Mouse (Mus musculus) myocyte (in vitro differentiated cells): ENCODE measurements at regions not wholly inside any gene's neighbourhood (a gene's known extent, or its start where the extent isn't known, plus 50 kb on each side); places are given as distances from the start of the nearest gene placed in this dataset.

Experiments
- E2F4 ChIP-seq: IDR thresholded peaks from one replicate; pipeline ENCODE4 v1.6.1; 2011; ENCODE audit warnings: mild to moderate bottlenecking, control low read depth, moderate library complexity; ENCODE audit not compliant: insufficient read depth
- MAX ChIP-seq: IDR thresholded peaks from one replicate; pipeline ENCODE4 v1.6.1; 2011; ENCODE audit warnings: low read depth, mild to moderate bottlenecking, control low read depth
- TCF12 ChIP-seq: IDR thresholded peaks from one replicate; pipeline ENCODE4 v1.6.1; 2011; ENCODE audit warnings: mild to moderate bottlenecking, control low read depth; ENCODE audit not compliant: poor library complexity, insufficient read depth, severe bottlenecking
- USF1 ChIP-seq: IDR thresholded peaks from one replicate; pipeline ENCODE4 v1.6.1; 2011; ENCODE audit warnings: low read depth, mild to moderate bottlenecking, control low read depth, moderate library complexity

GRCm38 (mm10) chr2:106234358-106234757, 231.0 kb upstream of the Dnajc24 start:
- TF ChIP-seq MAX, result no peak
- TF ChIP-seq TCF12, result no peak
- TF ChIP-seq E2F4, result no peak
- no peak for TF ChIP-seq USF1
